ENCODE assay signal across 10 mouse cellular contexts in the genomic region with DNA sequence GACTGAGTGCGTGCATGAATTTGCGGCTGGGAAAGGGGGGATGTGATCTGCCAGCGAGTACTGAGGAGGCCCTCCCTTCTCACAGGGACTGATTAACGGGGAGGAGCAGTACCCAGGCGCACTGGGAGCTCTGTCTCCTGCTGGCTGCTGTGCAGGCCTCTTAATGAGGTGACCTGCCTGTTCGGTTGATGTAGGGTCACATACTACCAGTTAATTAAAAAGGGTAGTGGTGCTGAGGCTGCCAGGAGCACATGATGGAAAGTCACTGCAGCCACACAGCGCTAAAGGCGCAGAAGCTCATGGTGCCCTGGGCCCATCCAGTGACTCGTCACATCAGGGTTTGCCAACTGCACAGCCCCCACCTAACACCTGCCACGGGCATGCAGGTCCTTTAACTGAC.
DNase-seq lines count a peak whose midpoint lies in the region; ATAC-seq and TF ChIP-seq lines count a peak whose summit lies in the region.
"Had no signal": no experiment of that assay in that cellular context is flagged by ENCODE, and none has a peak within 500 bp of the region (broad histone marks: within the 10 kb centered on the region; RNA-seq: fewer than 3 reads in every experiment).

No protein-coding gene starts in this region.

- no peaks in the 10 kb centered on the region for H3K27me3 ChIP-seq in kidney, embryonic 14.5 days (ENCODE audit: control insufficient read depth, insufficient read depth, low read length)
- no peaks in the 10 kb centered on the region for H3K27me3 ChIP-seq in forebrain, embryonic 14.5 days (replicated peaks; ENCODE audit: control insufficient read depth, insufficient read depth, low read length)
- no peaks in the 10 kb centered on the region for H3K27me3 ChIP-seq in hindbrain, embryonic 15.5 days
- H3K27me3 ChIP-seq in midbrain, embryonic 14.5 days (ENCODE audit: control insufficient read depth, insufficient read depth, low read length) = no peaks in the 10 kb centered on the region; the same call in 1 of the 2 replicates
- H3K27me3 ChIP-seq in thymus, adult 2 months (ENCODE audit: control insufficient read depth, insufficient read depth, low read length) = no peaks in the 10 kb centered on the region

- peak; percentile 18 for DNase-seq in kidney, adult 18-20 months
- no peak for DNase-seq in forebrain, embryonic 14.5 days (ENCODE audit: low spot score)
- peak; percentile 36 for DNase-seq in midbrain, embryonic 14.5 days
- no peak for DNase-seq in thymus, adult 2 months
- no peak for DNase-seq in left cerebral cortex, adult 8-10 months (ENCODE audit: low spot score in 2 of 2)
- DNase-seq: thymus, postnatal 25 days had no signal

- H3K9ac ChIP-seq in kidney, embryonic 14.5 days (ENCODE audit: low read depth, low read length) = no peak overlapping the region
- H3K9ac ChIP-seq in forebrain, embryonic 14.5 days (ENCODE audit: low read length) = no peak overlapping the region
- H3K9ac ChIP-seq in hindbrain, embryonic 15.5 days = no peak overlapping the region
- H3K9ac ChIP-seq in midbrain, embryonic 14.5 days (replicated peaks; ENCODE audit: low read length) = 0 out of 2 replicates have a peak overlapping the region, but pooled peaks have one; percentile 12
- H3K9ac ChIP-seq: liver, embryonic 14.5 days had no signal

- no peak for TF ChIP-seq POLR2A in thymus, adult 2 months (IDR thresholded peaks at IDR 0.05; ENCODE audit: control insufficient read depth, extremely low read depth, insufficient read depth, low read length, poor library complexity)

- peaks cover 12% of the 10 kb centered on the region; the same call in 1 of the 2 replicates for H3K36me3 ChIP-seq in kidney, embryonic 14.5 days (ENCODE audit: control insufficient read depth, insufficient read depth, low read length)
- peaks cover 40% of the 10 kb centered on the region for H3K36me3 ChIP-seq in forebrain, embryonic 14.5 days (ENCODE audit: control insufficient read depth, insufficient read depth, low read length)
- no peaks in the 10 kb centered on the region; the same call in 1 of the 2 replicates for H3K36me3 ChIP-seq in hindbrain, embryonic 15.5 days
- peaks cover 33% of the 10 kb centered on the region for H3K36me3 ChIP-seq in midbrain, embryonic 14.5 days (ENCODE audit: control insufficient read depth, insufficient read depth, low read length)
- no peaks in the 10 kb centered on the region for H3K36me3 ChIP-seq in thymus, adult 2 months (ENCODE audit: control insufficient read depth, insufficient read depth, low read length)

- no peaks in the 10 kb centered on the region for H3K9me3 ChIP-seq in kidney, embryonic 14.5 days (ENCODE audit: control insufficient read depth, low read length)
- no peaks in the 10 kb centered on the region for H3K9me3 ChIP-seq in forebrain, embryonic 14.5 days (replicated peaks; ENCODE audit: control insufficient read depth, low read length)
- H3K9me3 ChIP-seq in hindbrain, embryonic 15.5 days = no peaks in the 10 kb centered on the region
- H3K9me3 ChIP-seq in midbrain, embryonic 14.5 days (ENCODE audit: control insufficient read depth, low read length) = no peaks in the 10 kb centered on the region

- WGBS in kidney, embryonic 14.5 days = 50% methylated on average over 10 of the region's 10 CpGs
- 32% methylated on average over 10 of the region's 10 CpGs for WGBS in forebrain, embryonic 14.5 days
- WGBS in hindbrain, embryonic 15.5 days = 27% methylated on average over 10 of the region's 10 CpGs
- WGBS in midbrain, embryonic 14.5 days = 39% methylated on average over 10 of the region's 10 CpGs
- WGBS in thymus, adult 2 months = 78% methylated on average over 10 of the region's 10 CpGs

- no peak overlapping the region for H3K27ac ChIP-seq in kidney, embryonic 14.5 days (ENCODE audit: low read depth, low read length)
- no peak overlapping the region for H3K27ac ChIP-seq in forebrain, embryonic 14.5 days (ENCODE audit: low read depth, low read length)
- no peak overlapping the region for H3K27ac ChIP-seq in hindbrain, embryonic 15.5 days (replicated peaks)
- H3K27ac ChIP-seq in midbrain, embryonic 14.5 days (replicated peaks; ENCODE audit: low read depth, low read length) = no peak overlapping the region; the same call in 1 of the 2 replicates
- no peak overlapping the region for H3K27ac ChIP-seq in thymus, adult 2 months (ENCODE audit: control insufficient read depth, insufficient read depth, low read length)
- H3K27ac ChIP-seq: liver, embryonic 14.5 days had no signal

- 0 out of 2 replicates have a peak, but pooled peaks cover 5% of the 10 kb centered on the region for H3K4me1 ChIP-seq in kidney, embryonic 14.5 days (ENCODE audit: control insufficient read depth, insufficient read depth, low read length)
- H3K4me1 ChIP-seq in forebrain, embryonic 14.5 days (ENCODE audit: control insufficient read depth, insufficient read depth, low read length) = peaks cover 11% of the 10 kb centered on the region
- peaks cover 22% of the 10 kb centered on the region for H3K4me1 ChIP-seq in hindbrain, embryonic 15.5 days (replicated peaks)
- 0 out of 2 replicates have a peak, but pooled peaks cover 15% of the 10 kb centered on the region for H3K4me1 ChIP-seq in midbrain, embryonic 14.5 days (ENCODE audit: control insufficient read depth, insufficient read depth, low read length)
- H3K4me1 ChIP-seq in thymus, adult 2 months (replicated peaks; ENCODE audit: control insufficient read depth, insufficient read depth, low read length) = peaks cover 18% of the 10 kb centered on the region

- H3K4me2 ChIP-seq in kidney, embryonic 14.5 days (replicated peaks; ENCODE audit: low read depth, low read length) = no peak overlapping the region
- no peak overlapping the region for H3K4me2 ChIP-seq in forebrain, embryonic 14.5 days (ENCODE audit: low read length)
- no peak overlapping the region for H3K4me2 ChIP-seq in hindbrain, embryonic 15.5 days
- no peak overlapping the region for H3K4me2 ChIP-seq in midbrain, embryonic 14.5 days (ENCODE audit: low read length)

- no peak overlapping the region for H3K4me3 ChIP-seq in kidney, embryonic 14.5 days (ENCODE audit: low read length)
- no peak overlapping the region for H3K4me3 ChIP-seq in forebrain, embryonic 14.5 days (ENCODE audit: low read depth, low read length)
- H3K4me3 ChIP-seq in hindbrain, embryonic 15.5 days = no peak overlapping the region
- H3K4me3 ChIP-seq in midbrain, embryonic 14.5 days (replicated peaks; ENCODE audit: low read depth, low read length) = no peak overlapping the region
- no peak overlapping the region for H3K4me3 ChIP-seq in thymus, adult 2 months (ENCODE audit: control insufficient read depth, insufficient read depth, low read length)

- no peak; the same call in 1 of the 2 replicates for ATAC-seq in kidney, embryonic 14.5 days (ENCODE audit: low FRiP score, low TSS enrichment)
- peak; percentile 46; the same call in 1 of the 2 replicates for ATAC-seq in forebrain, embryonic 14.5 days
- peak; percentile 31; the same call in 1 of the 2 replicates for ATAC-seq in hindbrain, embryonic 15.5 days (ENCODE audit: low FRiP score, low read depth)
- 0 out of 2 replicates have a peak, but pooled peaks have one; percentile 40 for ATAC-seq in midbrain, embryonic 14.5 days (ENCODE audit: low FRiP score, low TSS enrichment)
- ATAC-seq in cerebellum, adult (ENCODE audit: insufficient number of reproducible peaks, low FRiP score, low TSS enrichment) = no peak

- no peak for TF ChIP-seq CTCF in thymus, adult 2 months (IDR thresholded peaks at IDR 0.05; ENCODE audit: borderline replicate concordance, control insufficient read depth, extremely low read depth, insufficient read depth, low read length, poor library complexity)

Comparison
In these comparisons a context has a peak if more than half of its experiments do, and no peak if none do; other contexts are left out.
1. DNase-seq: peak in kidney, adult 18-20 months (single experiment) and midbrain, embryonic 14.5 days (single experiment); none in forebrain, embryonic 14.5 days (single experiment), thymus, adult 2 months (single experiment) and left cerebral cortex, adult 8-10 months (0 of 2).
2. ATAC-seq: peak in forebrain, embryonic 14.5 days (single experiment), hindbrain, embryonic 15.5 days (single experiment) and midbrain, embryonic 14.5 days (single experiment); none in kidney, embryonic 14.5 days (single experiment) and cerebellum, adult (single experiment).